Mouse (Mus musculus) limb, embryonic 12.5 days (tissue): Measurements from ENCODE around the gene Fam234b. TPM values are rescaled to one million over a fixed set of nuclear protein-coding genes. Genes with fewer than 3 reads are reported as not detected.

Source experiments
- polyA plus RNA-seq: library from polyadenylated mRNA; unstranded; fragments of >200 nt; fragmentation: Nextera tagmentation; extraction: Ambion mirVana; gene quantifications from 2 replicates; pipeline ENCODE4 v1.2.1, GENCODE M21; 2016

The Fam234b gene
- polyA plus RNA-seq, 1 experiment from 2014 or later, result 26.9 TPM

Other genes with a start within 250 kb of the Fam234b start
- 4.5 and 5.2 TPM in 2 replicates for gene Apold1, start 216.3 kb upstream of the Fam234b start, polyA plus RNA-seq
- 126 and 127 TPM in 2 replicates for gene Ddx47, start 186.4 kb upstream of the Fam234b start, polyA plus RNA-seq
- 1.5 and 1.6 TPM in 2 replicates for gene Gprc5a, start 132.3 kb upstream of the Fam234b start, polyA plus RNA-seq
- gene Gprc5d, start 79.7 kb upstream of the Fam234b start, polyA plus RNA-seq, result not detected in 2 replicates
- 5.1 and 8.4 TPM in 2 replicates for gene Hebp1, start within 50 bp of the Fam234b start, polyA plus RNA-seq
- gene Gsg1, start 56.4 kb downstream of the Fam234b start, polyA plus RNA-seq, result 0.74 and 0.78 TPM in 2 replicates
- 0.17 TPM in 1 of 2 replicates, not detected in the other for gene Pbp2, start 112.4 kb downstream of the Fam234b start, polyA plus RNA-seq
- 38.0 and 39.4 TPM in 2 replicates for gene Emp1, start 164.6 kb downstream of the Fam234b start, polyA plus RNA-seq